Mouse (Mus musculus) neural tube, embryonic 14.5 days (tissue): Measurements from ENCODE around the gene Glt8d2. TPM values are rescaled to one million over a fixed set of nuclear protein-coding genes. Genes with fewer than 3 reads are reported as not detected.

Experiments used
- ATAC-seq: fragments of 200-750 bp; cut with Nextera tagmentation; 2 replicates; pipeline ENCODE4 v1.8.0; 2017; ENCODE audit warnings: low read depth, mild to moderate bottlenecking, moderate TSS enrichment, moderate library complexity
- H3K27ac ChIP-seq: fragments of 300-500 bp; sonication (generic); 2 replicates; pipeline ENCODE4 v1.5.1; 2014; ENCODE audit warnings: low read depth, mild to moderate bottlenecking, control low read depth, low read length, moderate library complexity, mixed read lengths
- H3K27me3 ChIP-seq: fragments of 300-500 bp; sonication (generic); 2 replicates; pipeline ENCODE4 v1.6.1; 2014; ENCODE audit warnings: low read length; ENCODE audit not compliant: control insufficient read depth, insufficient read depth
- H3K36me3 ChIP-seq: fragments of 300-500 bp; sonication (generic); 2 replicates; pipeline ENCODE4 v1.6.1; 2014; ENCODE audit warnings: low read length, mixed read lengths; ENCODE audit not compliant: control insufficient read depth, insufficient read depth
- H3K4me1 ChIP-seq: fragments of 300-500 bp; sonication (generic); 2 replicates; pipeline ENCODE4 v1.6.1; 2014; ENCODE audit warnings: low read length; ENCODE audit not compliant: control insufficient read depth, insufficient read depth
- H3K4me2 ChIP-seq: fragments of 300-500 bp; sonication (generic); 2 replicates; pipeline ENCODE4 v1.6.1; 2014; ENCODE audit warnings: mild to moderate bottlenecking, low read depth, low read length, control low read depth
- H3K4me3 ChIP-seq: fragments of 300-500 bp; sonication (generic); 2 replicates; pipeline ENCODE4 v1.5.1; 2014; ENCODE audit warnings: low read depth, low read length, control low read depth, mixed read lengths
- H3K9ac ChIP-seq: fragments of 300-500 bp; sonication (generic); replicated peaks from 2 replicates; pipeline ENCODE4 v1.6.1; 2014; ENCODE audit warnings: low read depth, mild to moderate bottlenecking, control low read depth, low read length, mixed read lengths
- H3K9me3 ChIP-seq: fragments of 300-500 bp; sonication (generic); 2 replicates; pipeline ENCODE4 v1.6.1; 2016; ENCODE audit warnings: low read length; ENCODE audit not compliant: control insufficient read depth
- whole genome bisulfite sequencing: fragments of 180-500 bp; shearing (Covaris S2); extraction: QIAGEN DNeasy Blood & Tissue Kit; methylation state at CpG from one replicate; pipeline ENCODE4 v1.1.7; 2014; 5-methylcytosine and 5-hydroxymethylcytosine counted together
- polyA plus RNA-seq: library from polyadenylated mRNA; unstranded; fragments of >200 nt; fragmentation: Nextera tagmentation; extraction: Ambion mirVana; gene quantifications from 2 replicates; pipeline ENCODE4 v1.2.1, GENCODE M21; 2014

The Glt8d2 gene
- polyA plus RNA-seq, result 0.42 and 1.7 TPM in 2 replicates

- Histone ChIP-seq H3K36me3 (no peaks in the 10 kb centered on the region), H3K4me2 (peak within 1 kb of the TSS; percentile 35), H3K27me3 (no peaks in the 10 kb centered on the region), H3K9ac (no peak within 1 kb of the TSS), H3K4me3 (no peak within 1 kb of the TSS; the same call in 1 of the 2 replicates), H3K4me1 (no peaks in the 10 kb centered on the region), H3K9me3 (no peaks in the 10 kb centered on the region), H3K27ac (no peak within 1 kb of the TSS)
- no peak for ATAC-seq
- 10% methylated on average over 14 of the region's 14 CpGs for WGBS
Observed at GRCm38 (mm10) chr10:82690494-82690893, at the start of gene Glt8d2. Gene Glt8d2 (minus strand): TSS chr10:82690650.

DNA sequence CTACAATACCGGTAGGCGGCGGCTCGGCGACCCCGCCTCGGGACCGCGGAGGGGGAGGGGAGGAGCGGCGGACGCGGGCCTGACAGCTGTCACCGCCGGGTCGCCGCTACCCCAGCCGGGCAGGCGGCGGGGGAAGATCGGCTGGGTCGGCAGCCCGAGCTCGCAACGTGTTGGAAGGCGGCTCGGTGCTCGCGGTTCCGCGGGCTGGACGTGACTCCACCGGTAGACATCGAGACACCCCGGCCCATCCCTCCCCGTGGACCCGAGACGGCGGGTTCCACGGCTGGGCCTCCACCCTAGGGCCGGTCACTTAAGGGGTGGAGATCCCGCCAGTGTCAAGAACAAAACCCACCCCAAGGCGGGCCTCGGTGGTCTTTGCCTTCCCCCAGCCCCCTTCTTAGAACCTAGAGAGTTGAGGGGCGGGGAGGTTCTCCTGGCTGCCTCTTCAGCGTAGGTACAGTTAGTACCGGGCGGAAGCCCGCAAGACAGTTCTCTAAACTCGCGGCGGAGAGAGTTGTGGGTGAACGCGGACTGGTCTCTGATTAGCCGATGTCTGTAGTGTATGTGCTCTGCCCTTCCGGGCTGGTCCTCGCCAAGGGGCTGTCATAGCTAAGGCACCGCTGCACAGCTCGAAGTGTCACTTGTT is 9.0 kb upstream of the Glt8d2 start:
- no peaks in the 10 kb centered on the region for H3K9me3 ChIP-seq
- WGBS, result under 1% methylated on average over 47 of the region's 59 CpGs
- peak; percentile 82 for ATAC-seq

GRCm38 (mm10) chr10:82698712-82699261 is 8.3 kb upstream of the Glt8d2 start:
- H3K9ac ChIP-seq, result peak overlapping the region; percentile 78
- no peaks in the 10 kb centered on the region; the same call in 1 of the 2 replicates for H3K27me3 ChIP-seq
- 0 out of 2 replicates have a peak, but pooled peaks cover 5% of the 10 kb centered on the region for H3K36me3 ChIP-seq
- peak overlapping the region; percentile 89 for H3K27ac ChIP-seq
- peak overlapping the region; percentile 80 for H3K4me2 ChIP-seq
- peak; percentile 94 for ATAC-seq
- WGBS, result under 1% methylated on average over 36 of the region's 42 CpGs
- H3K4me1 ChIP-seq, result peaks cover 10% of the 10 kb centered on the region; the same call in 1 of the 2 replicates
- no peaks in the 10 kb centered on the region for H3K9me3 ChIP-seq
- H3K4me3 ChIP-seq, result peak overlapping the region; percentile 87

More for the DNA sequence above, 9.0 kb upstream of the Glt8d2 start:
- Histone ChIP-seq H3K27me3 (no peaks in the 10 kb centered on the region; the same call in 1 of the 2 replicates), H3K4me2 (peak overlapping the region; percentile 80), H3K36me3 (0 out of 2 replicates have a peak, but pooled peaks cover 5% of the 10 kb centered on the region), H3K9ac (peak overlapping the region; percentile 78), H3K4me3 (peak overlapping the region; percentile 87), H3K27ac (peak overlapping the region; percentile 89), H3K4me1 (peaks cover 10% of the 10 kb centered on the region; the same call in 1 of the 2 replicates)

GRCm38 (mm10) chr10:82697305-82697898 is 7.0 kb upstream of the Glt8d2 start:
- no peak overlapping the region for H3K4me2 ChIP-seq
- H3K36me3 ChIP-seq, result 0 out of 2 replicates have a peak, but pooled peaks cover 5% of the 10 kb centered on the region
- H3K9me3 ChIP-seq, result no peaks in the 10 kb centered on the region
- no peak overlapping the region for H3K27ac ChIP-seq
- no peaks in the 10 kb centered on the region; the same call in 1 of the 2 replicates for H3K27me3 ChIP-seq
- peaks cover 10% of the 10 kb centered on the region; the same call in 1 of the 2 replicates for H3K4me1 ChIP-seq
- no peak overlapping the region for H3K9ac ChIP-seq
- H3K4me3 ChIP-seq, result no peak overlapping the region
- ATAC-seq, result no peak
- WGBS, result 89% methylated on average over 3 of the region's 3 CpGs

DNA sequence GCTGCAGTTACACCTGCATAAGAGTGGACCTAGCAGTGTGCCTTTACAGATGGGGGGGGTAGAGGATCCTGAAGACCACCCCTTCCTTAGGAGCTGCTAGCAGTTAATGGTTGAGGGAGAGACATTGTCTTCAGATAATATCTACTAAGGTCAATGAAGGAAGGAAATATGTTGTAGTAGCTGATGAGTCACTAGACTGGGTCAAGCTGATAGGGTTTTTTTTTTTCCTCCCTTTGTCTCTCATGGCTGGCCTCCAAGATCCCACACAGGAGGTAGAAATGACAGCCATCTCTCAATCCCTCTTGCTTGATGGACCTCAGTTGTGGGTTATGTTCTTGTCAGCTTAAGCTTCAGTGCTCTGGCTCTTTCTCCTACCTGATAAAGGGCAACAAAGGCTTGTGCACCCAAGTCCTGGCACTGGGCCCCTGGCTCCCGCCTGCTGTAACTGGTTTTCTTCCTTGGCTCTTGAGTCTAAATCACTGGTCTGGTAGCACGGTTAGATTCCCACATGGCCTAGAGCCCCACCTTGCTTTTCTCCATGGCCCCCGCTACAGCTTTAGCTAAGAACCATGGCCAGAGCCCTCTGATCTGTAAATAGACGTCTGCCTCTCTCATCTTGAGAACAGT is 6.1 kb upstream of the Glt8d2 start:
- WGBS, result 80% methylated on average over 4 of the region's 4 CpGs
- no peak for ATAC-seq
- Histone ChIP-seq H3K27me3 (no peaks in the 10 kb centered on the region; the same call in 1 of the 2 replicates), H3K27ac (no peak overlapping the region), H3K9ac (no peak overlapping the region), H3K4me2 (no peak overlapping the region), H3K36me3 (0 out of 2 replicates have a peak, but pooled peaks cover 5% of the 10 kb centered on the region), H3K4me1 (peaks cover 10% of the 10 kb centered on the region; the same call in 1 of the 2 replicates), H3K9me3 (no peaks in the 10 kb centered on the region), H3K4me3 (no peak overlapping the region)

DNA sequence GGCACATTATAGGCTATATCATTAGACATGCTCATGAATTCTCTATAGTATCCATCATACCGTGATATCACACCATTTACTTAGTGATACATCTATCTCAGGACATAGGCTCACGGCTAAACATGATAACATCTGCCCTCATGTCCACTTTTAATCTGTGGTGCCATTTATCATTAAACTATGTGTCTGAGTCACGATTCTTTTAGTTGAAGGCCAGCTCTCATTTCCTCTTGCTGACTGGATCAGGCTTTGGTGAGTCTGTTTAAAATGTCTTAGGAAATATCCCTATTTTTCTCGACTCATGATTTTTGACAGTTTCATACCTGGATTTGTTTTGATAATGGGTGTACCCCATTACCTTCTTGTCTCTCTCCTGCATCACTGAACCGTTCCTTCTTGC is 5.5 kb upstream of the Glt8d2 start, which contains the start of gene Hcfc2:
Gene Hcfc2 (plus strand): TSS at position 205 of the 400 bp plus-strand sequence.
- Histone ChIP-seq H3K4me3 (no peak within 1 kb of the TSS), H3K4me2 (no peak within 1 kb of the TSS), H3K27ac (no peak within 1 kb of the TSS), H3K27me3 (no peaks in the 10 kb centered on the region; the same call in 1 of the 2 replicates), H3K36me3 (no peaks in the 10 kb centered on the region), H3K4me1 (peaks cover 10% of the 10 kb centered on the region; the same call in 1 of the 2 replicates), H3K9ac (no peak within 1 kb of the TSS), H3K9me3 (no peaks in the 10 kb centered on the region)
- no peak for ATAC-seq
- WGBS, result 87% methylated on average over 5 of the region's 5 CpGs

GRCm38 (mm10) chr10:82689681-82690211 is 704 bp downstream of the Glt8d2 start:
- WGBS, result 79% methylated on average over 7 of the region's 7 CpGs
- Histone ChIP-seq H3K9ac (no peak overlapping the region), H3K4me1 (no peaks in the 10 kb centered on the region), H3K27me3 (no peaks in the 10 kb centered on the region), H3K4me3 (no peak overlapping the region; the same call in 1 of the 2 replicates), H3K27ac (no peak overlapping the region), H3K36me3 (no peaks in the 10 kb centered on the region), H3K4me2 (no peak overlapping the region; the same call in 1 of the 2 replicates), H3K9me3 (no peaks in the 10 kb centered on the region)
- no peak for ATAC-seq

DNA sequence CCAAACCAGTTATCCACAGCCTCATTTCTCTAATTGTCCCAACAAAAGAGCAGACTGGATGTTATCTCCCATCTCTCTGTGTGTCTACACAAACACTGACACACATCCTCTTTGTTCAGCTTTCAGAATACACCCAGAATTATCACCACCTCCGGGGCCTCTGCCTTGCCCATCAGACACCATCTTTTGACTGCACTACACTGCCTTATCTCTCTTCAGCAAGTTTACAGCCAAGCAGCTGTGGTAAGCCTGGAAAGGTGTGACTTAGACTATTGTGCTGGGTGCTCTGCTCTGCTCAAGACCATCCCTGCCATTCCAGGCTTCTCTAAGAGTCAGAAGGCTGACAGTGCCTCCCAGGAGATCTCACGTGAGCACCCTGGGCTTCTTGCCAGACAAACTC is 5.0 kb downstream of the Glt8d2 start:
- H3K4me1 ChIP-seq, result no peaks in the 10 kb centered on the region
- no peaks in the 10 kb centered on the region for H3K36me3 ChIP-seq
- H3K27ac ChIP-seq, result no peak overlapping the region
- no peaks in the 10 kb centered on the region for H3K9me3 ChIP-seq
- H3K4me3 ChIP-seq, result no peak overlapping the region
- H3K9ac ChIP-seq, result no peak overlapping the region
- no peak overlapping the region for H3K4me2 ChIP-seq
- ATAC-seq, result no peak
- H3K27me3 ChIP-seq, result no peaks in the 10 kb centered on the region
- 78% methylated on average over 2 of the region's 2 CpGs for WGBS
